Mouse (Mus musculus) liver, embryonic 16.5 days (tissue): ENCODE measurements around the gene Fam166a. TPM values are rescaled to one million over a fixed set of nuclear protein-coding genes. Genes with fewer than 3 reads are reported as not detected.

Experiments used
- ATAC-seq: fragments of 200-750 bp; cut with Nextera tagmentation; 2 replicates; pipeline ENCODE4 v1.8.0; 2017; ENCODE audit warnings: low read depth, mild to moderate bottlenecking, moderate number of reproducible peaks, moderate library complexity
- H3K27ac ChIP-seq: fragments of 300-500 bp; sonication (generic); 2 replicates; pipeline ENCODE4 v1.5.1; 2014; ENCODE audit warnings: mild to moderate bottlenecking, low read length
- H3K27me3 ChIP-seq: fragments of 300-500 bp; sonication (generic); 2 replicates; pipeline ENCODE4 v1.6.1; 2014; ENCODE audit warnings: low read depth, low read length, mixed read lengths; ENCODE audit not compliant: control insufficient read depth, insufficient read depth
- H3K36me3 ChIP-seq: fragments of 300-500 bp; sonication (generic); 2 replicates; pipeline ENCODE4 v1.6.1; 2014; ENCODE audit warnings: mild to moderate bottlenecking; ENCODE audit not compliant: control insufficient read depth, insufficient read depth
- H3K4me1 ChIP-seq: fragments of 300-500 bp; sonication (generic); 2 replicates; pipeline ENCODE4 v1.6.1; 2014; ENCODE audit warnings: low read depth, low read length, mixed read lengths; ENCODE audit not compliant: control insufficient read depth
- H3K4me2 ChIP-seq: fragments of 300-500 bp; sonication (generic); 2 replicates; pipeline ENCODE4 v1.6.1; 2014; ENCODE audit warnings: low read depth, low read length, mixed read lengths
- H3K4me3 ChIP-seq: fragments of 300-500 bp; sonication (generic); 2 replicates; pipeline ENCODE4 v1.5.1; 2014; ENCODE audit warnings: low read depth, mild to moderate bottlenecking, low read length
- H3K9ac ChIP-seq: fragments of 300-500 bp; sonication (generic); 2 replicates; pipeline ENCODE4 v1.6.1; 2014; ENCODE audit warnings: low read depth, low read length
- H3K9me3 ChIP-seq: fragments of 300-500 bp; sonication (generic); replicated peaks from 2 replicates; pipeline ENCODE4 v1.6.1; 2016; ENCODE audit warnings: low read length; ENCODE audit not compliant: control insufficient read depth
- WGBS: fragments of 180-500 bp; shearing (Covaris S2); extraction: QIAGEN DNeasy Blood & Tissue Kit; methylation state at CpG from one replicate; pipeline ENCODE4 v1.1.7; 2014; ENCODE audit not compliant: insufficient replicate concordance; 5-methylcytosine and 5-hydroxymethylcytosine counted together
- polyA plus RNA-seq: library from polyadenylated mRNA; unstranded; fragments of >200 nt; fragmentation: Nextera tagmentation; extraction: Ambion mirVana; gene quantifications from 2 replicates; pipeline ENCODE4 v1.2.1, GENCODE M21; 2015

Gene Fam166a
- polyA plus RNA-seq, 1 experiment from 2014 or later: not detected

GRCm38 (mm10) chr2:25194006-25194405 is 24.5 kb upstream of the Fam166a start:
- peak overlapping the region; percentile 52 for H3K27ac ChIP-seq
- H3K4me2 ChIP-seq: peak overlapping the region; percentile 71; the same call in 1 of the 2 replicates
- H3K9me3 ChIP-seq: no peaks in the 10 kb centered on the region
- 27% methylated on average over 5 of the region's 5 CpGs for WGBS
- H3K36me3 ChIP-seq: peaks cover 2% of the 10 kb centered on the region; the same call in 1 of the 2 replicates
- H3K4me3 ChIP-seq: 0 out of 2 replicates have a peak overlapping the region, but pooled peaks have one; percentile 5
- no peaks in the 10 kb centered on the region for H3K27me3 ChIP-seq
- peaks cover 40% of the 10 kb centered on the region for H3K4me1 ChIP-seq
- no peak overlapping the region for H3K9ac ChIP-seq
- no peak for ATAC-seq

GRCm38 (mm10) chr2:25194486-25195171 is 23.9 kb upstream of the Fam166a start:
- Histone ChIP-seq H3K4me3 (peak overlapping the region; percentile 54), H3K27ac (peak overlapping the region; percentile 52), H3K27me3 (no peaks in the 10 kb centered on the region), H3K4me1 (peaks cover 40% of the 10 kb centered on the region), H3K4me2 (peak overlapping the region; percentile 71), H3K9ac (peak overlapping the region; percentile 61; the same call in 1 of the 2 replicates), H3K9me3 (no peaks in the 10 kb centered on the region), H3K36me3 (peaks cover 2% of the 10 kb centered on the region; the same call in 1 of the 2 replicates)
- no peak for ATAC-seq
- WGBS: 35% methylated on average over 17 of the region's 17 CpGs

- Histone ChIP-seq H3K4me3 (peak overlapping the region; percentile 54), H3K9ac (peak overlapping the region; percentile 61), H3K9me3 (no peaks in the 10 kb centered on the region), H3K27me3 (no peaks in the 10 kb centered on the region), H3K4me2 (peak overlapping the region; percentile 71), H3K36me3 (peaks cover 6% of the 10 kb centered on the region), H3K27ac (peak overlapping the region; percentile 79), H3K4me1 (peaks cover 40% of the 10 kb centered on the region)
- peak; percentile 57 for ATAC-seq
- 7% methylated on average over 55 of the region's 55 CpGs for WGBS
Measured at GRCm38 (mm10) chr2:25195211-25196156, 23.1 kb upstream of the Fam166a start.

GRCm38 (mm10) chr2:25196172-25196954 is 22.2 kb upstream of the Fam166a start, which contains the start of gene Tor4a:
TSS of gene Tor4a (minus strand) at chr2:25196886.
- H3K4me3 ChIP-seq: peak within 1 kb of the TSS; percentile 54
- no peaks in the 10 kb centered on the region for H3K27me3 ChIP-seq
- no peaks in the 10 kb centered on the region for H3K9me3 ChIP-seq
- WGBS: 2% methylated on average over 8 of the region's 8 CpGs
- peak within 1 kb of the TSS; percentile 79 for H3K27ac ChIP-seq
- peaks cover 40% of the 10 kb centered on the region for H3K4me1 ChIP-seq
- peaks cover 12% of the 10 kb centered on the region for H3K36me3 ChIP-seq
- peak within 1 kb of the TSS; percentile 71 for H3K4me2 ChIP-seq
- ATAC-seq: peak; percentile 54
- peak within 1 kb of the TSS; percentile 61 for H3K9ac ChIP-seq

GRCm38 (mm10) chr2:25197191-25197590 is 21.4 kb upstream of the Fam166a start:
- Histone ChIP-seq H3K27me3 (no peaks in the 10 kb centered on the region), H3K27ac (peak overlapping the region; percentile 79), H3K4me1 (peaks cover 40% of the 10 kb centered on the region), H3K36me3 (peaks cover 13% of the 10 kb centered on the region), H3K4me3 (peak overlapping the region; percentile 54; the same call in 1 of the 2 replicates), H3K9me3 (no peaks in the 10 kb centered on the region), H3K4me2 (peak overlapping the region; percentile 71; the same call in 1 of the 2 replicates), H3K9ac (no peak overlapping the region; the same call in 1 of the 2 replicates)
- WGBS: 15% methylated on average over 2 of the region's 2 CpGs
- no peak for ATAC-seq

- Histone ChIP-seq H3K36me3 (peaks cover 20% of the 10 kb centered on the region), H3K27me3 (no peaks in the 10 kb centered on the region), H3K9me3 (no peaks in the 10 kb centered on the region), H3K27ac (no peak overlapping the region), H3K4me3 (no peak overlapping the region), H3K4me1 (peaks cover 39% of the 10 kb centered on the region), H3K9ac (no peak overlapping the region), H3K4me2 (no peak overlapping the region)
- ATAC-seq: no peak
Measured at GRCm38 (mm10) chr2:25197946-25198345, 20.6 kb upstream of the Fam166a start.

GRCm38 (mm10) chr2:25200631-25201030 is 17.9 kb upstream of the Fam166a start:
- Histone ChIP-seq H3K4me1 (peaks cover 15% of the 10 kb centered on the region), H3K36me3 (peaks cover 40% of the 10 kb centered on the region), H3K27ac (no peak overlapping the region), H3K27me3 (no peaks in the 10 kb centered on the region), H3K4me3 (no peak overlapping the region), H3K9me3 (no peaks in the 10 kb centered on the region), H3K9ac (no peak overlapping the region), H3K4me2 (no peak overlapping the region)
- 73% methylated on average over 2 of the region's 2 CpGs for WGBS
- ATAC-seq: no peak

- no peak overlapping the region for H3K4me2 ChIP-seq
- ATAC-seq: peak; percentile 48; the same call in 1 of the 2 replicates
- H3K36me3 ChIP-seq: peaks cover 47% of the 10 kb centered on the region
- no peaks in the 10 kb centered on the region for H3K4me1 ChIP-seq
- H3K4me3 ChIP-seq: no peak overlapping the region
- WGBS: 62% methylated on average over 4 of the region's 4 CpGs
- H3K27me3 ChIP-seq: no peaks in the 10 kb centered on the region
- H3K9ac ChIP-seq: no peak overlapping the region
- H3K27ac ChIP-seq: no peak overlapping the region
- H3K9me3 ChIP-seq: no peaks in the 10 kb centered on the region
Measured at GRCm38 (mm10) chr2:25203631-25204214, 14.8 kb upstream of the Fam166a start.
